Mouse (Mus musculus): ENCODE results near the gene Gss. TPM values are rescaled to one million over a fixed set of nuclear protein-coding genes. Genes with fewer than 3 reads are reported as not detected.
"Not testable (repeated sequence)": the region's sequence is repeated elsewhere in the genome, so short reads cannot be mapped to it uniquely, and the experiment has no call there.

Gss gene
- polyA plus RNA-seq, 1 experiment from 2014 or later: 22.0 TPM

DNA sequence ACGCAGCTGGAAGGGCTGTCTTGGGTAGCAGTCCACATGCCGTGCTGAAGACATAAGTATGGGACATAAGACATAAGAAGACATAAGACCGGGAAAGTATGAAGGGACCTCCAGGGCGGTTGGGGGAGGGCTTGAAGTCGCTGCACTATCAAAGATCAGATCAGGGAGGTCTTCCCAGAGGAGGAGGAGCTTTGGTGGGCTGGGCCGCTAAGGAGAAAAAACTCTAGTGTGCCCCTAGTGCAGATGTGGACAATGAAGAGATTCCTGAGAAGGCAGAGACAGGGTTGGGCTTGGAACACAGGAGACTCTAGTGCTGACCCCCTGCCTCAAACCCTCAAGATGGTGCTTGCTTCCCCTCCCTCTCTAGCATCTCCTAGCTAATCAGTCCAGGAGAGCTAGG is 24.4 kb upstream of the Gss start:
- TF ChIP-seq CTCF (IDR thresholded peaks at IDR 0.05; ENCODE audit: low read depth): no peak
- 40% methylated on average over 6 of the region's 6 CpGs for WGBS
- DNase-seq: no peak
- Histone ChIP-seq H3K4me3 (ENCODE audit: low read depth, low read length) (no peak overlapping the region), H3K9me3 (ENCODE audit: low read depth, low read length) (no peaks in the 10 kb centered on the region), H3K27ac (ENCODE audit: low read depth) (no peak overlapping the region), H3K9ac (no peak overlapping the region), H3K4me2 (no peak overlapping the region), H3K36me3 (ENCODE audit: insufficient read depth) (no peaks in the 10 kb centered on the region), H3K27me3 (ENCODE audit: insufficient read depth, low read length) (0 out of 2 replicates have a peak, but pooled peaks cover 4% of the 10 kb centered on the region), H3K4me1 (ENCODE audit: insufficient read depth) (peaks cover 4% of the 10 kb centered on the region; the same call in 1 of the 2 replicates)
- ATAC-seq (ENCODE audit: insufficient read depth): no peak

DNA sequence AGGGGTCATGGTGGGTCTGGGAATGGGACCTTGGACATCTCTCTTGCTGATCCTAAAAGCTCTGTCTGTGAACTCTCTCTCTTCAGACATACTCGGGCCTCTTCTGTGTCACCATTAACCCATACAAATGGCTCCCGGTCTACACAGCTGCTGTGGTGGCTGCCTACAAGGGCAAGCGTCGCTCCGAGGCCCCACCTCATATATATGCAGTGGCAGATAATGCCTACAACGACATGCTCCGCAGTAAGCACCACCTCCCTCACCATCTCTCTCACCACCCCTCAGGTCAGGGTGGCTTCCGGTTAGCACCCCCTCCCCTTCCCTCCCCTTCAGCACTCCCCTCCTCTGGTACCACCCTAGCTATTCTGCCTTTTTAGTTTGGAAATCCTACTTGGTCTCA is 21.3 kb upstream of the Gss start:
- WGBS: 58% methylated on average over 8 of the region's 8 CpGs
- Histone ChIP-seq H3K36me3 (ENCODE audit: insufficient read depth) (no peaks in the 10 kb centered on the region), H3K4me2 (peak overlapping the region; percentile 58), H3K27ac (ENCODE audit: low read depth) (no peak overlapping the region), H3K4me1 (ENCODE audit: insufficient read depth) (peaks cover 4% of the 10 kb centered on the region; the same call in 1 of the 2 replicates), H3K4me3 (ENCODE audit: low read depth, low read length) (peak overlapping the region; percentile 23; the same call in 1 of the 2 replicates), H3K27me3 (ENCODE audit: insufficient read depth, low read length) (0 out of 2 replicates have a peak, but pooled peaks cover 4% of the 10 kb centered on the region), H3K9me3 (ENCODE audit: low read depth, low read length) (no peaks in the 10 kb centered on the region), H3K9ac (no peak overlapping the region)
- DNase-seq: no peak
- peak; percentile 22; the same call in 1 of the 2 replicates for ATAC-seq (ENCODE audit: insufficient read depth)
- TF ChIP-seq CTCF (IDR thresholded peaks at IDR 0.05; ENCODE audit: low read depth): no peak

DNA sequence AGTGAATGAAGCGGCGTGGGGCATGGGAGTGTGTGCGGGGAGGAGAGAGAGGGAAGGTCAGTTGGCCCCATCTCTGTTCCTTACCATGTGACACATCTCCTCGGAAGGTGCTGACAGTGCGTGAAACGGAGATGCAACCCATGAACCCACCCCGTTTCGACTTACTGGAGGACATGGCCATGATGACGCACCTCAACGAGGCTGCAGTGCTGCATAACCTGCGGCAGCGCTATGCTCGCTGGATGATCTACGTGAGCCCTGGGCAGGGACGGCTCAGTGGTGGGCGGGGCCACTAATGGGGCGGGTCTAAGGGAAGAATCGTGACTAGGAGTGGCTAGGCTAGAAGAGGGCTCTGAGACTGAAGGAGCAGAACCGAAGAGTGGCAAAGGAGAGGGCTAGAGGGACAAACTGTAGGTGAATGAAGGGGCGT is 20.7 kb upstream of the Gss start:
- WGBS: 3% methylated on average over 20 of the region's 20 CpGs
- no peak for TF ChIP-seq CTCF (IDR thresholded peaks at IDR 0.05; ENCODE audit: low read depth)
- Histone ChIP-seq H3K4me2 (peak overlapping the region; percentile 58), H3K4me3 (ENCODE audit: low read depth, low read length) (peak overlapping the region; percentile 23), H3K9ac (no peak overlapping the region), H3K4me1 (ENCODE audit: insufficient read depth) (peaks cover 4% of the 10 kb centered on the region; the same call in 1 of the 2 replicates), H3K36me3 (ENCODE audit: insufficient read depth) (no peaks in the 10 kb centered on the region), H3K9me3 (ENCODE audit: low read depth, low read length) (no peaks in the 10 kb centered on the region), H3K27me3 (ENCODE audit: insufficient read depth, low read length) (0 out of 2 replicates have a peak, but pooled peaks cover 4% of the 10 kb centered on the region), H3K27ac (ENCODE audit: low read depth) (no peak overlapping the region)
- ATAC-seq (ENCODE audit: insufficient read depth) (peak; percentile 98), DNase-seq (peak; percentile 81)

DNA sequence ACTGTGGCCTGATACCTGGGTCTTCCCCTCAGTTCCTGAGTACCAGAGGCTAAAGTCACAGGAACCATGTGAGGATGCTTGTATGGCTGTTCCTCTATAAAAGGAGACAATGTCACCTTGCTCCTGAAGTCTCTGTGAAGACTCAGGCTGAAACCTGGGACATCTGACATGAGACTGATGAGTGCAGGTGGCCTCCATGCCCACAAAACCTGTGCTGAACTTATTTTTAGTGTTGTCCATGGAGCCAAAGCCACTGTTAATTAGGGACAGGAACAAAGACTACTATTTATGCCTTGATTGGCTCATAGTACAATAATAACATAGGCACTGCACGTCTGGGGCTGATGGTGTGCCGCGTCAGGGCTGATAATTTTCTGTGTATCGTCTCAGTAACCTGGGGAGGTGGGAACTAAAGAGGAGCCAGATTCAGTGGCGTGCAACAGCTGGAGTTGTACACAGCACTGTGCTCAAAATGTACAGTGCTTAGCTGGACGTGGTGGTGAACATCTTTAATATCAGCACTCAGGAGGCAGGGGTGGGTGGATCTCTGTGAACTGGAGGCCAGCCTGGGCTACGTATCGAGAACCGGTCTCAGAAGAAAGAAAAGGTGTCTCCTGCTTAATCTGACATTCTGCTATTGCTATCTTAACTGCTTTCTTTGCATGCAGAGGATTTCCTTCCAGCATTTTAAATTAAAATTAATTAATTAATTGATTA is 19.4 kb upstream of the Gss start:
- no peaks in the 10 kb centered on the region for H3K36me3 ChIP-seq (ENCODE audit: insufficient read depth)
- DNase-seq (no peak), ATAC-seq (ENCODE audit: insufficient read depth) (no peak)
- no peak overlapping the region for H3K27ac ChIP-seq (ENCODE audit: low read depth)
- no peak overlapping the region for H3K4me3 ChIP-seq (ENCODE audit: low read depth, low read length)
- no peak for TF ChIP-seq CTCF (IDR thresholded peaks at IDR 0.05; ENCODE audit: low read depth)
- H3K4me2 ChIP-seq: no peak overlapping the region
- no peak overlapping the region for H3K9ac ChIP-seq
- 0 out of 2 replicates have a peak, but pooled peaks cover 4% of the 10 kb centered on the region for H3K27me3 ChIP-seq (ENCODE audit: insufficient read depth, low read length)
- no peaks in the 10 kb centered on the region for H3K9me3 ChIP-seq (ENCODE audit: low read depth, low read length)
- H3K4me1 ChIP-seq (ENCODE audit: insufficient read depth): peaks cover 4% of the 10 kb centered on the region; the same call in 1 of the 2 replicates
- 80% methylated on average over 9 of the region's 9 CpGs for WGBS

DNA sequence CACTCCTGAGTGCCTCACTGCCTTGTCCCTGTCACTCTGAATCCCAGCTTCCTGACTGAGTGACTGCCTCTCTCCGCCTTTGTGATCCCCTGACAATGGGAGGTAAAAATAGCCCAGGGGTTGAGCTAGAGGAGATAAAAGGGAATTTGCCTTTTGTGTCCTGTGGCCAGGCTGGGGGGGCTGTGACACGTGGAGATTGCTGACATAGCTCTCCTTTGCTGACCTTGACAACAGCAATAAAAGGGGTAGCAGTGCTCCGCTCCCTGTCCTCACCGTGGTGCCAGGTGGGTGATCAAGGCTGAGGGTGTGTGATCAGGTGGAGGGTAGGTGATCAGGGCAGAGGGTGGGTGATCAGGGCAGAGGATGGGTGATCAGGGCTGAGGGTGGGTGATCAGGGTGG is 18.4 kb upstream of the Gss start, which contains the start of gene Myh7b:
TSS of gene Myh7b (plus strand) at position 235 of the 400 bp plus-strand sequence.
- Histone ChIP-seq H3K9ac (no peak within 1 kb of the TSS), H3K4me3 (ENCODE audit: low read depth, low read length) (no peak within 1 kb of the TSS), H3K27ac (ENCODE audit: low read depth) (no peak within 1 kb of the TSS), H3K36me3 (ENCODE audit: insufficient read depth) (no peaks in the 10 kb centered on the region), H3K9me3 (ENCODE audit: low read depth, low read length) (no peaks in the 10 kb centered on the region), H3K4me2 (no peak within 1 kb of the TSS), H3K27me3 (ENCODE audit: insufficient read depth, low read length) (0 out of 2 replicates have a peak, but pooled peaks cover 4% of the 10 kb centered on the region), H3K4me1 (ENCODE audit: insufficient read depth) (peaks cover 4% of the 10 kb centered on the region; the same call in 1 of the 2 replicates)
- no peak for DNase-seq
- WGBS: 47% methylated on average over 4 of the region's 4 CpGs
- no peak for ATAC-seq (ENCODE audit: insufficient read depth)
- TF ChIP-seq CTCF (IDR thresholded peaks at IDR 0.05; ENCODE audit: low read depth): no peak

DNA sequence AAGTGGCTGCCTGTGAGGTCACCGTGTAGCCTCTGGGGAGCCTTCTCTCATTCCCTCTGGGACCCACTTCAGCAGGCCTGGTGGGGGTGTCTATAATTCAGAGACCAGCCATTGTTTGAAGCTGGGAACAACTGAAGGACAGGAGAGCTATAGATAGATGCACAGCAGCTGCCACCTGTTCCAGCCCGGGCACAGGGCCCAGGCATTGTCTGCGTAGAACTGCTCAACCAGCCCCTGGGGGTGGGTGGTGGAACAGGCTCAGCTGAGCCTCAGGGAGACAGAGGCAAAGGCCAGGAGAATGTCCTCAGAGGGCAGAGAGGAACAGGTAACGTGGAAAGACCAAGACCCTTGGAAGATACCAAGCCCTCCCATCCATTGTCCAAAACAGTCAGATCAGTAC is 13.8 kb upstream of the Gss start:
- no peak for ATAC-seq (ENCODE audit: insufficient read depth)
- Histone ChIP-seq H3K27me3 (ENCODE audit: insufficient read depth, low read length) (no peaks in the 10 kb centered on the region), H3K4me2 (no peak overlapping the region), H3K9ac (no peak overlapping the region), H3K4me3 (ENCODE audit: low read depth, low read length) (no peak overlapping the region), H3K4me1 (ENCODE audit: insufficient read depth) (no peaks in the 10 kb centered on the region), H3K36me3 (ENCODE audit: insufficient read depth) (no peaks in the 10 kb centered on the region), H3K27ac (ENCODE audit: low read depth) (no peak overlapping the region), H3K9me3 (ENCODE audit: low read depth, low read length) (no peaks in the 10 kb centered on the region)
- 73% methylated on average over 4 of the region's 4 CpGs for WGBS
- TF ChIP-seq CTCF (IDR thresholded peaks at IDR 0.05; ENCODE audit: low read depth): no peak
- no peak for DNase-seq

DNA sequence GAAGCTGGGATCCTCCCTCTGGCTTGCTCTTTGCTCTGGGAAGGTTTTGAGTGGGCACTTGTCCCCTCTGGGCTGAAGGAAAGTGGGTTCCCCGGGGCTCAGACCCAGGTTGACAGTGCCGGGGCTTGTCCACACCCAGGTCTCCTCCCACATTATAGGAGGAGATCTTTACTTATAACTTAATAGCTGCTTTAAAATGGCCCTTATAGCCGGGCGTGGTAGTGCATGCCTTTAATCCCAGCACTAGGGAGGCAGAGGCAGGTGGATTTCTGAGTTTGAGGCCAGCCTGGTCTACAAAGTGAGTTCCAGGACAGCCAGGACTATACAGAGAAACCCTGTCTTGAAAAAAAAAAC is 12.6 kb upstream of the Gss start:
- H3K27ac ChIP-seq (ENCODE audit: low read depth); H3K4me3 ChIP-seq (ENCODE audit: low read depth, low read length); H3K4me1 ChIP-seq (ENCODE audit: insufficient read depth); DNase-seq; ATAC-seq (ENCODE audit: insufficient read depth); H3K4me2 ChIP-seq; H3K27me3 ChIP-seq (ENCODE audit: insufficient read depth, low read length); H3K9ac ChIP-seq; H3K9me3 ChIP-seq (ENCODE audit: low read depth, low read length); H3K36me3 ChIP-seq (ENCODE audit: insufficient read depth): not testable (repeated sequence)
- WGBS: 72% methylated on average over 4 of the region's 4 CpGs
